8 mouse cellular contexts compared by ENCODE assay signal in genomic region chr4:128805150-128806042, GRCm38 (mm10). TPM values are rescaled to one million over a fixed set of nuclear protein-coding genes. Genes with fewer than 3 reads are reported as not detected.
DNase-seq lines count a peak whose midpoint lies in the region; ATAC-seq and TF ChIP-seq lines count a peak whose summit lies in the region.

No protein-coding gene starts in this region.

- no peak for TF ChIP-seq CTCF in liver, postnatal 0 days (IDR thresholded peaks at IDR 0.05; ENCODE audit: low read depth)

- peak overlapping the region; percentile 98 for H3K27ac ChIP-seq in forebrain, embryonic 13.5 days
- peak overlapping the region; percentile 97 for H3K27ac ChIP-seq in intestine, embryonic 16.5 days (ENCODE audit: low read length)
- peak overlapping the region; percentile 97 for H3K27ac ChIP-seq in liver, postnatal 0 days (ENCODE audit: low read depth)
- H3K27ac ChIP-seq in neural tube, embryonic 15.5 days (replicated peaks), result peak overlapping the region; percentile 93

- TF ChIP-seq EP300 in liver, postnatal 0 days (IDR thresholded peaks at IDR 0.05; ENCODE audit: low read depth), result no peak

- peaks cover 50% of the 10 kb centered on the region for H3K4me1 ChIP-seq in forebrain, embryonic 13.5 days
- H3K4me1 ChIP-seq in intestine, embryonic 16.5 days (ENCODE audit: control insufficient read depth, insufficient read depth, low read length), result peaks cover 27% of the 10 kb centered on the region
- peaks cover 25% of the 10 kb centered on the region for H3K4me1 ChIP-seq in liver, postnatal 0 days (ENCODE audit: insufficient read depth)
- H3K4me1 ChIP-seq in neural tube, embryonic 15.5 days, result peaks cover 49% of the 10 kb centered on the region

- WGBS in forebrain, embryonic 13.5 days, result under 1% methylated on average over 42 of the region's 74 CpGs
- under 1% methylated on average over 69 of the region's 74 CpGs for WGBS in intestine, embryonic 16.5 days
- WGBS in liver, postnatal 0 days (ENCODE audit: insufficient replicate concordance), result under 1% methylated on average over 59 of the region's 74 CpGs
- WGBS in neural tube, embryonic 15.5 days, result under 1% methylated on average over 73 of the region's 74 CpGs

- H3K36me3 ChIP-seq in forebrain, embryonic 13.5 days (ENCODE audit: poor library complexity, severe bottlenecking), result peaks cover 4% of the 10 kb centered on the region; the same call in 1 of the 2 replicates
- H3K36me3 ChIP-seq in intestine, embryonic 16.5 days (ENCODE audit: control insufficient read depth, insufficient read depth, low read length), result no peaks in the 10 kb centered on the region
- no peaks in the 10 kb centered on the region for H3K36me3 ChIP-seq in liver, postnatal 0 days (replicated peaks; ENCODE audit: insufficient read depth, low read length)
- H3K36me3 ChIP-seq in neural tube, embryonic 15.5 days, result no peaks in the 10 kb centered on the region

- H3K27me3 ChIP-seq in forebrain, embryonic 13.5 days, result no peaks in the 10 kb centered on the region
- no peaks in the 10 kb centered on the region for H3K27me3 ChIP-seq in intestine, embryonic 16.5 days (replicated peaks; ENCODE audit: control insufficient read depth, insufficient read depth, low read length)
- H3K27me3 ChIP-seq in liver, postnatal 0 days (ENCODE audit: insufficient read depth, low read length), result no peaks in the 10 kb centered on the region
- H3K27me3 ChIP-seq in neural tube, embryonic 15.5 days (replicated peaks), result no peaks in the 10 kb centered on the region

- H3K4me2 ChIP-seq in forebrain, embryonic 13.5 days, result peak overlapping the region; percentile 99
- H3K4me2 ChIP-seq in intestine, embryonic 16.5 days (ENCODE audit: low read depth, low read length), result peak overlapping the region; percentile 74
- peak overlapping the region; percentile 99 for H3K4me2 ChIP-seq in liver, postnatal 0 days (ENCODE audit: low read depth, low read length)
- peak overlapping the region; percentile 97 for H3K4me2 ChIP-seq in neural tube, embryonic 15.5 days

- H3K4me3 ChIP-seq in forebrain, embryonic 13.5 days, result peak overlapping the region; percentile 88
- peak overlapping the region; percentile 86 for H3K4me3 ChIP-seq in intestine, embryonic 16.5 days (ENCODE audit: low read length)
- H3K4me3 ChIP-seq in liver, postnatal 0 days (ENCODE audit: low read depth, low read length), result peak overlapping the region; percentile 64
- H3K4me3 ChIP-seq in neural tube, embryonic 15.5 days (replicated peaks), result peak overlapping the region; percentile 64

- peak overlapping the region; percentile 98 for H3K9ac ChIP-seq in forebrain, embryonic 13.5 days
- H3K9ac ChIP-seq in intestine, embryonic 16.5 days (ENCODE audit: low read depth, low read length), result peak overlapping the region; percentile 99
- peak overlapping the region; percentile 98 for H3K9ac ChIP-seq in liver, postnatal 0 days (replicated peaks)
- peak overlapping the region; percentile 97 for H3K9ac ChIP-seq in neural tube, embryonic 15.5 days (replicated peaks)

- no peaks in the 10 kb centered on the region for H3K9me3 ChIP-seq in forebrain, embryonic 13.5 days (replicated peaks)
- no peaks in the 10 kb centered on the region for H3K9me3 ChIP-seq in intestine, embryonic 16.5 days (ENCODE audit: control insufficient read depth, low read length)
- H3K9me3 ChIP-seq in liver, postnatal 0 days (ENCODE audit: low read length), result no peaks in the 10 kb centered on the region
- H3K9me3 ChIP-seq in neural tube, embryonic 15.5 days (replicated peaks), result no peaks in the 10 kb centered on the region

- ATAC-seq in forebrain, embryonic 13.5 days, result peak; percentile 19
- peak; percentile 11 for ATAC-seq in intestine, embryonic 16.5 days
- peak; percentile 54 for ATAC-seq in liver, postnatal 0 days
- ATAC-seq in neural tube, embryonic 15.5 days (ENCODE audit: low FRiP score), result 0 out of 2 replicates have a peak, but pooled peaks have one; percentile 37
- ATAC-seq in granulocyte monocyte progenitor cell, adult 5-6 weeks (replicated peaks; ENCODE audit: poor library complexity, severe bottlenecking), result no peak

- peak; percentile 51 to 60 for DNase-seq in right cerebral cortex, adult 2 months (ENCODE audit: low spot score in 2 of 2)
- DNase-seq in right cerebral cortex, postnatal 14 days, result no peak
- peak; percentile 49 for DNase-seq in adrenal gland, postnatal 14 days
- peak; percentile 63 for DNase-seq in liver, postnatal 0 days

RNA-seq across cellular contexts. Expression of gene Zfp362, which starts 0.4 kb away (rescaled TPM):
- 32.2 and 39.1 TPM in 2 replicates for total RNA-seq in adrenal gland, postnatal 14 days (2021)
- 42.3 and 46.9 TPM in 2 replicates for polyA plus RNA-seq in forebrain, embryonic 13.5 days (2015; fragmentation: Nextera tagmentation; extraction: Ambion mirVana)
- 20.1 and 20.3 TPM in 2 replicates for polyA plus RNA-seq in intestine, embryonic 16.5 days (2015; fragmentation: Nextera tagmentation; extraction: Ambion mirVana)
- 5.1 and 5.4 TPM in 2 replicates for polyA plus RNA-seq in liver, postnatal 0 days (2015; fragmentation: Nextera tagmentation; extraction: Ambion mirVana)
- 29.3 and 33.6 TPM in 2 replicates for polyA plus RNA-seq in neural tube, embryonic 15.5 days (2015; fragmentation: Nextera tagmentation; extraction: Ambion mirVana)
- total RNA-seq in granulocyte monocyte progenitor cell, adult 5-6 weeks (2014; fragmentation: Nextera tagmentation), result 32.7 and 40.1 TPM in 2 replicates
- 3.7 and 4.4 TPM in 2 replicates for total RNA-seq in granulocyte monocyte progenitor cell, adult 5-6 weeks (2017)

RNA-seq across cellular contexts. Expression of gene A3galt2, which starts 50.2 kb away (rescaled TPM):
- 0.26 TPM in 2 replicates for total RNA-seq in adrenal gland, postnatal 14 days (2021)
- polyA plus RNA-seq in forebrain, embryonic 13.5 days (2015; fragmentation: Nextera tagmentation; extraction: Ambion mirVana), result 0.67 and 0.88 TPM in 2 replicates
- polyA plus RNA-seq in intestine, embryonic 16.5 days (2015; fragmentation: Nextera tagmentation; extraction: Ambion mirVana), result 0.07 and 0.09 TPM in 2 replicates
- polyA plus RNA-seq in liver, postnatal 0 days (2015; fragmentation: Nextera tagmentation; extraction: Ambion mirVana), result not detected in 2 replicates
- polyA plus RNA-seq in neural tube, embryonic 15.5 days (2015; fragmentation: Nextera tagmentation; extraction: Ambion mirVana), result 0.34 and 0.41 TPM in 2 replicates
- not detected in 2 replicates for total RNA-seq in granulocyte monocyte progenitor cell, adult 5-6 weeks (2014; fragmentation: Nextera tagmentation)
- total RNA-seq in granulocyte monocyte progenitor cell, adult 5-6 weeks (2017), result 0.04 TPM in 1 of 2 replicates, not detected in the other
